Mouse (Mus musculus) liver, embryonic 13.5 days (tissue): Measurements from ENCODE around the gene Gps1. TPM values are rescaled to one million over a fixed set of nuclear protein-coding genes. Genes with fewer than 3 reads are reported as not detected.

Experiments
- ATAC-seq: fragments of 200-750 bp; cut with Nextera tagmentation; 2 replicates; pipeline ENCODE4 v1.8.0; 2017; ENCODE audit warnings: low read depth, mild to moderate bottlenecking, moderate number of reproducible peaks, moderate library complexity
- DNase-seq: peaks from one replicate; pipeline ENCODE4 v3.0.0; 2022
- H3K27ac ChIP-seq: fragments of 300-500 bp; sonication (generic); 2 replicates; pipeline ENCODE4 v1.5.1; 2015; ENCODE audit warnings: moderate library complexity, mild to moderate bottlenecking, inconsistent platforms
- H3K27me3 ChIP-seq: fragments of 300-500 bp; sonication (generic); 2 replicates; pipeline ENCODE4 v1.6.1; 2015; ENCODE audit warnings: mild to moderate bottlenecking, inconsistent platforms
- H3K36me3 ChIP-seq: fragments of 300-500 bp; sonication (generic); 2 replicates; pipeline ENCODE4 v1.6.1; 2015; ENCODE audit warnings: mild to moderate bottlenecking, inconsistent platforms
- H3K4me1 ChIP-seq: fragments of 300-500 bp; sonication (generic); replicated peaks from 2 replicates; pipeline ENCODE4 v1.6.1; 2015; ENCODE audit warnings: inconsistent platforms
- H3K4me2 ChIP-seq: fragments of 300-500 bp; sonication (generic); 2 replicates; pipeline ENCODE4 v1.6.1; 2015; ENCODE audit warnings: inconsistent platforms, mild to moderate bottlenecking, moderate library complexity
- H3K4me3 ChIP-seq: fragments of 300-500 bp; sonication (generic); replicated peaks from 2 replicates; pipeline ENCODE4 v1.5.1; 2015; ENCODE audit warnings: mild to moderate bottlenecking, inconsistent platforms
- H3K9ac ChIP-seq: fragments of 300-500 bp; sonication (generic); 2 replicates; pipeline ENCODE4 v1.6.1; 2015; ENCODE audit warnings: mild to moderate bottlenecking, inconsistent platforms
- H3K9me3 ChIP-seq: fragments of 300-500 bp; sonication (generic); replicated peaks from 2 replicates; pipeline ENCODE4 v1.6.1; 2016; ENCODE audit warnings: inconsistent platforms
- WGBS: fragments of 180-500 bp; shearing (Covaris S2); methylation state at CpG from one replicate; pipeline ENCODE4 v1.1.7; 2015; ENCODE audit not compliant: insufficient replicate concordance; 5-methylcytosine and 5-hydroxymethylcytosine counted together
- polyA plus RNA-seq: library from polyadenylated mRNA; unstranded; fragments of >200 nt; fragmentation: Nextera tagmentation; extraction: Ambion mirVana; gene quantifications from 2 replicates; pipeline ENCODE4 v1.2.1, GENCODE M21; 2015

Gps1 gene
- polyA plus RNA-seq, 1 experiment from 2014 or later = 102 TPM

DNA sequence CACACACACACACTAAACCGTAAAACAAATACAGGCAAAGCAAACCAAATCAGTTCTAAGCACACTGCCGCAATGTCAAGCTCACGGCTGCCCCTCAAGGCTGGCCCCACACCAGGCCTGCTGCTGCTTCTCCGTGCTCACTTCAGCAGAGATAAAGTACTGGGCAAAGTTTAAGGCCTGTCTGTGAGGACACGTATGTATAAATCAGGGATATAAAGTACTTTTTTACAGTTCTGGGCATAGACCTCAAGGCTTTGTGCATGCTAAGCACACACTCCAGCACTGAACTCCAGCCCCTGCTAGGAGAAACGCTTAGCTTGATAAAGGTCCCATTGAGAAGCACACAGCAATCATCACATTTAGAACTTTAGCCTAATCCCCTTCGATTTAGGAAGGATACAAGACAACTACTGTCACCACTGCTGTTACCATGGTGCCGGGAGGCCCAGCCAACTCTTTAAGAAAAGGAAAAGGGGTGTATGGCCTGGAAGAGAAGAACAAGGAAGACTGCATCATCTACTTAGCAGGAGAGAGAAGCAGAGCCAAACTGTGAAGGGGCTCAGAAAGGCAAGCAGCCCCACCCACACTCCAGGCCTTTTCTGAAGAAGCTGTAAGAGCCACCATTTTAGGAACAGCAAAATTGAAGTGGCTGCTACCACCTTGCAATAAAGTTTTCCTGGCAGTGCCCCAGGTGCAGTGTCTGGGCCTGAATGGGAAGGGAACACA is 49.6 kb downstream of the Gps1 start:
- WGBS = 50% methylated on average over 8 of the region's 8 CpGs
- no peak overlapping the region for H3K9ac ChIP-seq
- H3K4me2 ChIP-seq = no peak overlapping the region
- H3K36me3 ChIP-seq = no peaks in the 10 kb centered on the region
- ATAC-seq (peak; percentile 54), DNase-seq (no peak)
- H3K27ac ChIP-seq = peak overlapping the region; percentile 57
- H3K9me3 ChIP-seq = no peaks in the 10 kb centered on the region
- peaks cover 21% of the 10 kb centered on the region for H3K4me1 ChIP-seq
- no peak overlapping the region for H3K4me3 ChIP-seq
- no peaks in the 10 kb centered on the region for H3K27me3 ChIP-seq

Other genes starting within 250 kb of the Gps1 start
- 45.7 and 46.9 TPM in 2 replicates for gene Mcrip1, start 234.5 kb upstream of the Gps1 start, polyA plus RNA-seq
- gene Ppp1r27, start 233.1 kb upstream of the Gps1 start, polyA plus RNA-seq = 0.22 TPM in 1 of 2 replicates, not detected in the other
- 403 and 453 TPM in 2 replicates for gene P4hb, start 211.0 kb upstream of the Gps1 start, polyA plus RNA-seq
- 258 and 276 TPM in 2 replicates for gene Arhgdia, start 202.6 kb upstream of the Gps1 start, polyA plus RNA-seq
- 379 and 416 TPM in 2 replicates for gene Alyref, start 185.9 kb upstream of the Gps1 start, polyA plus RNA-seq
- gene Anapc11, start 185.9 kb upstream of the Gps1 start, polyA plus RNA-seq = 99.1 and 102 TPM in 2 replicates
- 9.5 and 12.6 TPM in 2 replicates for gene Npb, start 175.8 kb upstream of the Gps1 start, polyA plus RNA-seq
- gene Pcyt2, start 166.3 kb upstream of the Gps1 start, polyA plus RNA-seq = 114 and 116 TPM in 2 replicates
- gene Sirt7, start 159.0 kb upstream of the Gps1 start, polyA plus RNA-seq = 33.8 and 34.3 TPM in 2 replicates
- gene Mafg, start 150.7 kb upstream of the Gps1 start, polyA plus RNA-seq = 39.8 and 40.0 TPM in 2 replicates
- gene Pycr1, start 140.5 kb upstream of the Gps1 start, polyA plus RNA-seq = 6.0 and 6.9 TPM in 2 replicates
- 0.23 TPM in 1 of 2 replicates, not detected in the other for gene Myadml2, start 136.1 kb upstream of the Gps1 start, polyA plus RNA-seq
- 0.27 and 0.36 TPM in 2 replicates for gene Notum, start 123.1 kb upstream of the Gps1 start, polyA plus RNA-seq
- 49.2 and 52.5 TPM in 2 replicates for gene Aspscr1, start 111.3 kb upstream of the Gps1 start, polyA plus RNA-seq
- gene Cenpx, start 70.5 kb upstream of the Gps1 start, polyA plus RNA-seq = 123 and 126 TPM in 2 replicates
- gene Lrrc45, start 70.3 kb upstream of the Gps1 start, polyA plus RNA-seq = 13.0 and 14.3 TPM in 2 replicates
- gene Rac3, start 62.8 kb upstream of the Gps1 start, polyA plus RNA-seq = 1.7 and 2.3 TPM in 2 replicates
- 8.8 and 9.6 TPM in 2 replicates for gene Dcxr, start 57.0 kb upstream of the Gps1 start, polyA plus RNA-seq
- gene Cbr2, start 52.2 kb upstream of the Gps1 start, polyA plus RNA-seq = 0.22 TPM in 1 of 2 replicates, not detected in the other
- 4.9 and 6.5 TPM in 2 replicates for gene Hmga1b, start 21.5 kb upstream of the Gps1 start, polyA plus RNA-seq
- gene Rfng, start 65 bp upstream of the Gps1 start, polyA plus RNA-seq = 11.2 and 15.4 TPM in 2 replicates
- 82.6 and 86.2 TPM in 2 replicates for gene Dus1l, start 12.1 kb downstream of the Gps1 start, polyA plus RNA-seq
- 15.3 and 17.9 TPM in 2 replicates for gene Fasn, start 40.3 kb downstream of the Gps1 start, polyA plus RNA-seq
- 1.8 TPM in 2 replicates for gene Ccdc57, start 148.6 kb downstream of the Gps1 start, polyA plus RNA-seq
- gene Slc16a3, start 164.2 kb downstream of the Gps1 start, polyA plus RNA-seq = 71.4 and 81.7 TPM in 2 replicates
- 36.8 and 46.3 TPM in 2 replicates for gene Csnk1d, start 207.1 kb downstream of the Gps1 start, polyA plus RNA-seq